Mouse (Mus musculus) urinary bladder, adult 2 months (tissue): ENCODE results near the gene Gpr139. TPM values are rescaled to one million over a fixed set of nuclear protein-coding genes. Genes with fewer than 3 reads are reported as not detected.

Experiments
- DNase-seq: peaks from one replicate; pipeline ENCODE4 v3.0.0; 2022; ENCODE audit warnings: low spot score
- polyA plus RNA-seq: library from polyadenylated mRNA; depleted of rRNA; stranded (reverse); fragments of >200 nt; gene quantifications from 2 replicates; pipeline ENCODE4 v1.2.3, GENCODE M21; 2012; rRNA removed

Gene Gpr139
- polyA plus RNA-seq, result not detected in 2 replicates

GRCm38 (mm10) chr7:119184341-119185143 is at the start of gene Gpr139:
Gene Gpr139, minus strand, starts transcription at chr7:119184603.
- DNase-seq, result no peak

GRCm38 (mm10) chr7:119230971-119231370 is 46.6 kb upstream of the Gpr139 start:
- no peak for DNase-seq

GRCm38 (mm10) chr7:119222706-119223105 is 38.3 kb upstream of the Gpr139 start:
- DNase-seq, result no peak

- DNase-seq, result no peak
Observed at GRCm38 (mm10) chr7:119219121-119219520, 34.7 kb upstream of the Gpr139 start.

GRCm38 (mm10) chr7:119207251-119207650 is 22.8 kb upstream of the Gpr139 start:
- no peak for DNase-seq

- DNase-seq, result no peak
Observed at GRCm38 (mm10) chr7:119186374-119186773, 2.0 kb upstream of the Gpr139 start.

- no peak for DNase-seq
Observed at GRCm38 (mm10) chr7:119185181-119185940, 958 bp upstream of the Gpr139 start.

- DNase-seq, result no peak
Observed at GRCm38 (mm10) chr7:119181053-119181452, 3.4 kb downstream of the Gpr139 start.

GRCm38 (mm10) chr7:119160015-119160414 is 24.4 kb downstream of the Gpr139 start:
- no peak for DNase-seq

GRCm38 (mm10) chr7:119111771-119112170 is 72.6 kb downstream of the Gpr139 start:
- DNase-seq, result no peak

GRCm38 (mm10) chr7:119105878-119106277 is 78.5 kb downstream of the Gpr139 start:
- DNase-seq, result no peak

GRCm38 (mm10) chr7:119096583-119096982 is 87.8 kb downstream of the Gpr139 start:
- DNase-seq, result no peak

Other genes with a start within 250 kb of the Gpr139 start
- gene Gprc5b, start 189.4 kb downstream of the Gpr139 start, polyA plus RNA-seq, result 20.9 and 23.1 TPM in 2 replicates